17 mouse cellular contexts compared by ENCODE assay signal in genomic region chr11:121667541-121667940, GRCm38 (mm10).
"Had no signal": no experiment of that assay in that cellular context is flagged by ENCODE, and none has a peak within 500 bp of the region (broad histone marks: within the 10 kb centered on the region; RNA-seq: fewer than 3 reads in every experiment).

No protein-coding gene starts in this region.

- H3K4me1 ChIP-seq: stomach, embryonic 15.5 days had no signal

- H3K4me2 ChIP-seq: neural tube, embryonic 12.5 days; neural tube, embryonic 13.5 days; neural tube, embryonic 15.5 days; stomach, embryonic 15.5 days had no signal

- H3K9me3 ChIP-seq: neural tube, embryonic 12.5 days; neural tube, embryonic 13.5 days; neural tube, embryonic 15.5 days; stomach, embryonic 15.5 days had no signal

- H3K27me3 ChIP-seq: neural tube, embryonic 12.5 days; neural tube, embryonic 13.5 days; neural tube, embryonic 15.5 days; stomach, embryonic 15.5 days had no signal

- H3K9ac ChIP-seq: neural tube, embryonic 12.5 days; neural tube, embryonic 13.5 days; neural tube, embryonic 15.5 days; stomach, embryonic 15.5 days had no signal

- H3K36me3 ChIP-seq: neural tube, embryonic 13.5 days had no signal

- H3K4me3 ChIP-seq: neural tube, embryonic 12.5 days; neural tube, embryonic 13.5 days; neural tube, embryonic 15.5 days; stomach, embryonic 15.5 days had no signal

- DNase-seq: retina, postnatal 1 day; right cerebral cortex, adult 18-20 months; right cerebral cortex, postnatal 14 days; right cerebral cortex, postnatal 25 days; right cerebral cortex, postnatal 4 days; spleen, adult 18-20 months; thymus, adult 18-20 months; thymus, adult 2 months; thymus, postnatal 14 days; thymus, postnatal 25 days; thymus, postnatal 36 days; thymus, postnatal 4 days had no signal

- H3K27ac ChIP-seq: neural tube, embryonic 12.5 days; neural tube, embryonic 13.5 days; neural tube, embryonic 15.5 days; stomach, embryonic 15.5 days; stomach, postnatal 0 days had no signal
